ENCODE assay signal across 22 mouse cellular contexts in the genomic region with DNA sequence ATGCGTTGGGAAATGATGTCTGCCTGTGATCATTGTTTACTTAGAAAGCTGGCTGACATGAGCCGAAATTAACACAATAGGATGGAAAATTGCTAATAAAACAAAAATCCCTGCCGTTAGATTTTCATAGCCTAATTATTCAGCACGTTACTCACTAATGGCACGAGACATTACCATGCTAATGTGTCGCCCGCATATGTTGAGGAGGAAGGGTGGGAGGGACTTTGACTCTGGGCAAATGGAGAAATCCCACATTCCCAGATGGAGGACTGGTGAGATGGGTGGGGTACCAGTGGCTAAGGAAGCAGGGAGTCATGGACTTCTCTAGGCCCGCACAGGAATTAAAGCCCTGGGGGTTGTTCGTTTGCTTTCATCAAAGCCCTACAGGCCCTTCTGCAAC.
DNase-seq lines count a peak whose midpoint lies in the region; ATAC-seq and TF ChIP-seq lines count a peak whose summit lies in the region.
"Had no signal": no experiment of that assay in that cellular context is flagged by ENCODE, and none has a peak within 500 bp of the region (broad histone marks: within the 10 kb centered on the region; RNA-seq: fewer than 3 reads in every experiment).

No protein-coding gene starts in this region.

- H3K9me3 ChIP-seq in hindbrain, embryonic 11.5 days (ENCODE audit: control insufficient read depth, low read length) = no peaks in the 10 kb centered on the region
- H3K9me3 ChIP-seq in hindbrain, embryonic 16.5 days (ENCODE audit: control insufficient read depth, low read length) = no peaks in the 10 kb centered on the region
- H3K9me3 ChIP-seq in hindbrain, postnatal 0 days (ENCODE audit: low read length) = no peaks in the 10 kb centered on the region
- H3K9me3 ChIP-seq: heart, embryonic 12.5 days; limb, embryonic 12.5 days; midbrain, embryonic 10.5 days had no signal

- 0 out of 2 replicates have a peak, but pooled peaks cover 3% of the 10 kb centered on the region for H3K4me1 ChIP-seq in hindbrain, embryonic 11.5 days (replicated peaks; ENCODE audit: control insufficient read depth, insufficient read depth, low read length)
- H3K4me1 ChIP-seq in hindbrain, embryonic 16.5 days (ENCODE audit: control insufficient read depth, insufficient read depth, low read depth, low read length) = peaks cover 7% of the 10 kb centered on the region
- no peaks in the 10 kb centered on the region for H3K4me1 ChIP-seq in hindbrain, postnatal 0 days (ENCODE audit: insufficient read depth, low read length)
- H3K4me1 ChIP-seq: heart, embryonic 12.5 days; limb, embryonic 12.5 days; midbrain, embryonic 10.5 days had no signal

- H3K4me3 ChIP-seq in hindbrain, embryonic 11.5 days (ENCODE audit: low read depth, low read length) = no peak overlapping the region
- no peak overlapping the region for H3K4me3 ChIP-seq in hindbrain, embryonic 16.5 days (ENCODE audit: low read length)
- no peak overlapping the region for H3K4me3 ChIP-seq in hindbrain, postnatal 0 days (ENCODE audit: low read length)
- H3K4me3 ChIP-seq: heart, embryonic 12.5 days; limb, embryonic 12.5 days; midbrain, embryonic 10.5 days had no signal

- peak; percentile 16 for DNase-seq in hindbrain, embryonic 11.5 days (ENCODE audit: low spot score)
- DNase-seq in retina, postnatal 1 day = peak; percentile 7
- no peak for DNase-seq in retina, embryonic 14.5 days (ENCODE audit: low spot score)
- no peak for DNase-seq in hindbrain, postnatal 0 days (ENCODE audit: low spot score)
- DNase-seq in right cerebral cortex, adult 18-20 months = no peak
- DNase-seq in heart, postnatal 25 days (ENCODE audit: low spot score) = no peak
- DNase-seq: cerebellum, adult 18-20 months; gastrocnemius, postnatal 25 days; heart, adult 18-20 months; heart, postnatal 10 days; kidney, adult 18-20 months; kidney, postnatal 4 days; liver, postnatal 0 days; thymus, adult 2 months had no signal

- no peaks in the 10 kb centered on the region for H3K36me3 ChIP-seq in hindbrain, embryonic 11.5 days (ENCODE audit: control insufficient read depth, insufficient read depth, low read length)
- H3K36me3 ChIP-seq in hindbrain, embryonic 16.5 days (ENCODE audit: control insufficient read depth, insufficient read depth, low read length) = no peaks in the 10 kb centered on the region
- no peaks in the 10 kb centered on the region for H3K36me3 ChIP-seq in hindbrain, postnatal 0 days (ENCODE audit: insufficient read depth, low read length)
- H3K36me3 ChIP-seq: heart, embryonic 12.5 days; limb, embryonic 12.5 days; midbrain, embryonic 10.5 days had no signal

- intact Hi-C loops in heart, postnatal 25 days (cut with DNase I) = no loop called here

- H3K27me3 ChIP-seq in hindbrain, embryonic 11.5 days (ENCODE audit: control insufficient read depth, insufficient read depth, low read length) = no peaks in the 10 kb centered on the region
- H3K27me3 ChIP-seq in hindbrain, embryonic 16.5 days (replicated peaks; ENCODE audit: control insufficient read depth, insufficient read depth, low read length) = no peaks in the 10 kb centered on the region
- no peaks in the 10 kb centered on the region for H3K27me3 ChIP-seq in hindbrain, postnatal 0 days (ENCODE audit: insufficient read depth, low read length)
- H3K27me3 ChIP-seq: limb, embryonic 12.5 days had no signal

- H3K4me2 ChIP-seq in hindbrain, embryonic 11.5 days (replicated peaks; ENCODE audit: low read depth, low read length) = no peak overlapping the region
- H3K4me2 ChIP-seq in hindbrain, embryonic 16.5 days (ENCODE audit: low read length) = no peak overlapping the region
- H3K4me2 ChIP-seq in hindbrain, postnatal 0 days (ENCODE audit: low read depth, low read length) = no peak overlapping the region
- H3K4me2 ChIP-seq: heart, embryonic 12.5 days; limb, embryonic 12.5 days; liver, embryonic 11.5 days had no signal

- 57% methylated on average over 9 of the region's 9 CpGs for WGBS in hindbrain, embryonic 11.5 days
- WGBS in hindbrain, embryonic 16.5 days = 27% methylated on average over 9 of the region's 9 CpGs
- 29% methylated on average over 9 of the region's 9 CpGs for WGBS in hindbrain, postnatal 0 days

- no peak for TF ChIP-seq CTCF in hindbrain, postnatal 0 days (IDR thresholded peaks at IDR 0.05; ENCODE audit: low read depth)

- ATAC-seq in hindbrain, embryonic 11.5 days (ENCODE audit: low FRiP score) = no peak
- no peak for ATAC-seq in hindbrain, embryonic 16.5 days
- 0 out of 2 replicates have a peak, but pooled peaks have one; percentile 15 for ATAC-seq in hindbrain, postnatal 0 days
- ATAC-seq: liver, postnatal 0 days; lung, postnatal 0 days had no signal

- no peak overlapping the region for H3K27ac ChIP-seq in hindbrain, embryonic 11.5 days (ENCODE audit: low read depth, low read length)
- H3K27ac ChIP-seq in hindbrain, embryonic 16.5 days (ENCODE audit: low read depth, low read length) = no peak overlapping the region
- H3K27ac ChIP-seq in hindbrain, postnatal 0 days = no peak overlapping the region
- H3K27ac ChIP-seq: limb, embryonic 12.5 days; macrophage; midbrain, embryonic 10.5 days; stomach, postnatal 0 days had no signal

- H3K9ac ChIP-seq in hindbrain, embryonic 11.5 days (ENCODE audit: low read depth, low read length) = no peak overlapping the region
- H3K9ac ChIP-seq in hindbrain, embryonic 16.5 days (ENCODE audit: low read depth, low read length) = no peak overlapping the region
- H3K9ac ChIP-seq in hindbrain, postnatal 0 days (replicated peaks; ENCODE audit: low read length) = no peak overlapping the region
- H3K9ac ChIP-seq: heart, embryonic 12.5 days; limb, embryonic 12.5 days; liver, postnatal 0 days had no signal

Comparison
In these comparisons a context has a peak if more than half of its experiments do, and no peak if none do; other contexts are left out.
1. DNase-seq: peak in hindbrain, embryonic 11.5 days (single experiment) and retina, postnatal 1 day (single experiment); none in retina, embryonic 14.5 days (single experiment), hindbrain, postnatal 0 days (single experiment), right cerebral cortex, adult 18-20 months (single experiment) and heart, postnatal 25 days (single experiment).